Mouse (Mus musculus) myocyte (in vitro differentiated cells): ENCODE measurements around the gene Syt2.

Source experiments
- CEBPB ChIP-seq: IDR thresholded peaks from 2 replicates; pipeline ENCODE4 v1.6.1; 2011; ENCODE audit warnings: mild to moderate bottlenecking, moderate library complexity; ENCODE audit not compliant: poor library complexity, insufficient read depth, severe bottlenecking
- E2F4 ChIP-seq: IDR thresholded peaks from one replicate; pipeline ENCODE4 v1.6.1; 2011; ENCODE audit warnings: mild to moderate bottlenecking, control low read depth, moderate library complexity; ENCODE audit not compliant: insufficient read depth
- MAX ChIP-seq: IDR thresholded peaks from one replicate; pipeline ENCODE4 v1.6.1; 2011; ENCODE audit warnings: low read depth, mild to moderate bottlenecking, control low read depth
- MYOD1 ChIP-seq, 3 experiments: IDR thresholded peaks; one replicate each; pipeline ENCODE4 v1.6.1; 2011; ENCODE audit warnings: control low read depth in 2 of 3, low read depth in 2 of 3, mild to moderate bottlenecking in 2 of 3, moderate library complexity in 1 of 3; ENCODE audit not compliant: insufficient read length in 2 of 3, control insufficient read depth in 1 of 3
- POLR2A ChIP-seq: IDR thresholded peaks from one replicate; pipeline ENCODE4 v1.6.1; 2011; ENCODE audit warnings: low read depth, mild to moderate bottlenecking, control low read depth, moderate library complexity; ENCODE audit not compliant: insufficient read length
- POLR2AphosphoS2 ChIP-seq: IDR thresholded peaks from one replicate; pipeline ENCODE4 v1.6.1; 2011; ENCODE audit warnings: low read depth, control low read depth; ENCODE audit not compliant: insufficient read length
- TCF12 ChIP-seq: IDR thresholded peaks from one replicate; pipeline ENCODE4 v1.6.1; 2011; ENCODE audit warnings: mild to moderate bottlenecking, control low read depth; ENCODE audit not compliant: poor library complexity, insufficient read depth, severe bottlenecking
- TCF3 ChIP-seq: IDR thresholded peaks from one replicate; pipeline ENCODE4 v1.6.1; 2011; ENCODE audit warnings: low read depth, control low read depth; ENCODE audit not compliant: insufficient read length
- USF1 ChIP-seq: IDR thresholded peaks from one replicate; pipeline ENCODE4 v1.6.1; 2011; ENCODE audit warnings: low read depth, mild to moderate bottlenecking, control low read depth, moderate library complexity

DNA sequence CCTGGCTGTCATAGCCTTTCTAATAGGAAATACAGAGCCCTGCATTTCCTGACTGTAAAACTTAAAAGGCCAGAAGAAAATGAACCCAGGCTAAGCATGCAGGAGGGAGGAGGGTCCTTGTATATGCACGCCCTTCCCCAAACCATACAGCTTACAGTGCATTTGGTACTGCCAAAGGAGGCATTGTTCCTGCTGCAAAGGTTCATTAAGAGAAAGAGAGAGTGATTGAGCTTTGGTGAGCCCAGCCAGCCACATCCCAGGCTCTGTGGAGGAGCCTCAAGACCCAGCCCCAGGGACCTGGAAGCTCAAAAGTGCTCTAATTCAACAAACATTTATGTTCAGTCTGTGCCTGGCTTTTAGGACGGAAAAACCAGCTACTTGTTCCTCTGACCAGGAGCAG is 53.7 kb downstream of the Syt2 start:
- TF ChIP-seq POLR2A (no peak), USF1 (no peak), E2F4 (no peak), POLR2AphosphoS2 (no peak), TCF12 (no peak), MAX (no peak), MYOD1 (IDR thresholded peaks at IDR 0.05; ENCODE audit: control insufficient read depth in 1 of 3, insufficient read length in 2 of 3, low read depth in 2 of 3) (no peak), TCF3 (no peak), CEBPB (no peak)
